Mouse (Mus musculus) adrenal gland, adult 18-20 months (tissue): ENCODE data around the gene Txndc11. TPM values are rescaled to one million over a fixed set of nuclear protein-coding genes. Genes with fewer than 3 reads are reported as not detected.

Experiments used
- microRNA-seq, 2 experiments: library from miRNA; unstranded; fragments of <30 nt; microRNA quantifications; one replicate each; pipeline ENCODE4 v1.2.0; 2021; ENCODE audit warnings: borderline number of aligned reads in 2 of 2
- total RNA-seq, 2 experiments: library from RNA; stranded (reverse); gene quantifications; 1 replicate in 1 of 2; 2 replicates in 1 of 2; pipeline ENCODE4 v1.2.3; 2021

Gene Txndc11
- total RNA-seq, 2 experiments from 2014 or later = 39.4 to 56.6 TPM

Small RNA genes within 50 kb of the gene (microRNA-seq; reads per million reads assigned to microRNA genes)
- 29.8 to 34.3 reads per million in 2 experiments for gene Gm23935

Other genes starting within 250 kb of the Txndc11 start
- 10 to 100 TPM in 1 of 2 experiments, 1 to 10 TPM in 1; 9.3 to 14.0 TPM for gene Snn, start 73.7 kb downstream of the Txndc11 start, total RNA-seq
- gene Litaf, start 68.5 kb downstream of the Txndc11 start, total RNA-seq = 10 to 100 TPM; 48.5 to 56.4 TPM
- gene Zc3h7a, start 41.7 kb upstream of the Txndc11 start, total RNA-seq = 10 to 100 TPM; 62.7 to 79.7 TPM
- 10 to 100 TPM; 73.7 to 82.3 TPM for gene Rsl1d1, start 68.7 kb upstream of the Txndc11 start, total RNA-seq
- 100 to 1,000 TPM; 110 to 145 TPM for gene Gspt1, start 119.7 kb upstream of the Txndc11 start, total RNA-seq
- not detected for gene Tnfrsf17, start 179.2 kb upstream of the Txndc11 start, total RNA-seq
- gene Snx29, start 188.3 kb upstream of the Txndc11 start, total RNA-seq = 10 to 100 TPM; 13.6 to 15.4 TPM